Mouse (Mus musculus) neural tube, embryonic 13.5 days (tissue): ENCODE data around the gene Ranbp1. TPM values are rescaled to one million over a fixed set of nuclear protein-coding genes. Genes with fewer than 3 reads are reported as not detected.
A peak's percentile ranks its signal among the peaks of the same experiment; 100 is the strongest.

Source experiments
- ATAC-seq: fragments of 200-750 bp; cut with Nextera tagmentation; 2 replicates; pipeline ENCODE4 v1.8.0; 2017; ENCODE audit warnings: low read depth, mild to moderate bottlenecking, moderate TSS enrichment, moderate library complexity
- H3K27ac ChIP-seq: fragments of 300-500 bp; sonication (generic); replicated peaks from 2 replicates; pipeline ENCODE4 v1.5.1; 2015; ENCODE audit warnings: moderate library complexity, mild to moderate bottlenecking, inconsistent platforms
- H3K27me3 ChIP-seq: fragments of 300-500 bp; sonication (generic); 2 replicates; pipeline ENCODE4 v1.6.1; 2015; ENCODE audit warnings: mild to moderate bottlenecking, inconsistent platforms
- H3K36me3 ChIP-seq: fragments of 300-500 bp; sonication (generic); 2 replicates; pipeline ENCODE4 v1.6.1; 2015; ENCODE audit warnings: mild to moderate bottlenecking, inconsistent platforms
- H3K4me1 ChIP-seq: fragments of 300-500 bp; sonication (generic); replicated peaks from 2 replicates; pipeline ENCODE4 v1.6.1; 2015; ENCODE audit warnings: inconsistent platforms
- H3K4me2 ChIP-seq: fragments of 300-500 bp; sonication (generic); 2 replicates; pipeline ENCODE4 v1.6.1; 2015; ENCODE audit warnings: inconsistent platforms, mild to moderate bottlenecking, moderate library complexity
- H3K4me3 ChIP-seq: fragments of 300-500 bp; sonication (generic); 2 replicates; pipeline ENCODE4 v1.5.1; 2015; ENCODE audit warnings: mild to moderate bottlenecking, inconsistent platforms
- H3K9ac ChIP-seq: fragments of 300-500 bp; sonication (generic); 2 replicates; pipeline ENCODE4 v1.6.1; 2015; ENCODE audit warnings: moderate library complexity, mild to moderate bottlenecking, inconsistent platforms
- H3K9me3 ChIP-seq: fragments of 300-500 bp; sonication (generic); 2 replicates; pipeline ENCODE4 v1.6.1; 2016; ENCODE audit warnings: inconsistent platforms
- WGBS: fragments of 180-500 bp; shearing (Covaris S2); methylation state at CpG from one replicate; pipeline ENCODE4 v1.1.7; 2015; 5-methylcytosine and 5-hydroxymethylcytosine counted together
- polyA plus RNA-seq: library from polyadenylated mRNA; unstranded; fragments of >200 nt; fragmentation: Nextera tagmentation; extraction: Ambion mirVana; gene quantifications from 2 replicates; pipeline ENCODE4 v1.2.1, GENCODE M21; 2015

The Ranbp1 gene
- polyA plus RNA-seq, 1 experiment from 2014 or later, result 432 TPM

DNA sequence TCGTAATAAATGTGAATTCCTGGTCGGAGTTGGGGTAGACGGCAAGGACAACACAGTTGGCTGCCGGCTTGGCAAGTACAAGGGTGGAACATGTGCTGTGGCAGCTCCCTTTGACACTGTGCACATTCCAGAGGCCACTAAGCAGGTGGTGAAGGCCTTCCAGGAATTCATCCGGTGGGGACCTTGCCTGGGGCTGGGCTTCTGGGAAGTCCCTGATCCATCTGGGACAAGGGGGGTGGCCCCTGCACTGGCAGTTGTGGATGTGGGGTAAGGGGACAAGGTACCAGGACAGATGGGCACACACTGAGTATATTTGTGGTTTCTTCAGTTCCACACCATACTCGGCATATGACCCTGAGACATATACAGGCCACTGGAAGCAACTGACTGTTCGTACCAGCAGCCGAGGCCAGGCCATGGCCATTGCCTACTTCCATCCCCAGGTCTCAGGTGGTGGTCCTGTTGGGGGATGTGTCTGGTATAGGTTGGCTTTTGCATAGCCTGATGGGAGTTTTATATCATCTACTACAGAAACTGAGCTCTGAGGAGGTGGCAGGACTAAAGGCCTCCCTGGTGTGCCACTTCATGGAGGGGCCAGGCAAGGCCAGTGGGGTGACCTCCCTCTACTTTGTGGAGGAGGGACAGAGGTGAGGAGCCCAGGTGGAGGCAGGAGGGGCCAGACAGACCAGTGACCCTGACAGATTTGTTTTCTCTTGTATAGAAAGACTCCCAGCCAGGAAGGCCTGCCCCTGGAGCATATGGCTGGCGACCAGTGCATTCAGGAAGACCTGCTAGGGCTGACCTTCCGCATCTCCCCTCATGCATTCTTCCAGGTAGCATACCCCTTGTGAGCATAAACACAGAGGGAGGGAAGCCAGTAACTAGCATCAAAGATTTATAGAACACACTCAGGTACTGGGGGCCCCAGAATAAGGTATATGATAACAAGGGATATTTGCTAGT lies 2.6 kb upstream of the Ranbp1 start:
- H3K27ac ChIP-seq, result no peak overlapping the region; the same call in 1 of the 2 replicates
- peak overlapping the region; percentile 91 for H3K4me2 ChIP-seq
- H3K9ac ChIP-seq, result peak overlapping the region; percentile 92
- no peaks in the 10 kb centered on the region for H3K9me3 ChIP-seq
- WGBS, result 71% methylated on average over 10 of the region's 10 CpGs
- ATAC-seq, result no peak
- H3K27me3 ChIP-seq, result no peaks in the 10 kb centered on the region
- H3K4me1 ChIP-seq, result peaks cover 45% of the 10 kb centered on the region
- peaks cover 67% of the 10 kb centered on the region for H3K36me3 ChIP-seq
- peak overlapping the region; percentile 89 for H3K4me3 ChIP-seq

DNA sequence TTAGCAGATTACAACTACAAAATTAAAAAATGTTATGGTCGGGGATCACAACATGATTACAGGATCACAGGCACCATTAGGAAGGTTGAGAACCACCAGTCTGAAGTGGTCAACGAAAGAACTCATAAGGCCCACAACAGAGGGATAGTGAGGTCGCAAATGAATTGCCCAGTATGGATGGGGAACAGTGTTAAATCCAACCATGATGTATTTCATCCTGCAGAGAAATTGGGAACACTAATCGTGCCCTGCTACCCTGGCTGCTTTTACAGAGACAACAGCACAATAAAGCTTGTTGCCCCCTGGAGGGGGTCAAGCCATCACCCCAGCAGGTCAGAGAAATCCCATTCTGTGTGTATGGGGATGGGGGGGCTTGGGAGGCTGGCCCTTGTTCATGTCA lies 1.7 kb upstream of the Ranbp1 start:
- H3K4me3 ChIP-seq, result peak overlapping the region; percentile 89
- H3K4me1 ChIP-seq, result peaks cover 52% of the 10 kb centered on the region
- 47% methylated on average over 4 of the region's 4 CpGs for WGBS
- ATAC-seq, result no peak
- H3K4me2 ChIP-seq, result peak overlapping the region; percentile 91
- H3K9ac ChIP-seq, result peak overlapping the region; percentile 92
- H3K9me3 ChIP-seq, result no peaks in the 10 kb centered on the region
- H3K36me3 ChIP-seq, result peaks cover 67% of the 10 kb centered on the region
- H3K27me3 ChIP-seq, result no peaks in the 10 kb centered on the region
- no peak overlapping the region; the same call in 1 of the 2 replicates for H3K27ac ChIP-seq

DNA sequence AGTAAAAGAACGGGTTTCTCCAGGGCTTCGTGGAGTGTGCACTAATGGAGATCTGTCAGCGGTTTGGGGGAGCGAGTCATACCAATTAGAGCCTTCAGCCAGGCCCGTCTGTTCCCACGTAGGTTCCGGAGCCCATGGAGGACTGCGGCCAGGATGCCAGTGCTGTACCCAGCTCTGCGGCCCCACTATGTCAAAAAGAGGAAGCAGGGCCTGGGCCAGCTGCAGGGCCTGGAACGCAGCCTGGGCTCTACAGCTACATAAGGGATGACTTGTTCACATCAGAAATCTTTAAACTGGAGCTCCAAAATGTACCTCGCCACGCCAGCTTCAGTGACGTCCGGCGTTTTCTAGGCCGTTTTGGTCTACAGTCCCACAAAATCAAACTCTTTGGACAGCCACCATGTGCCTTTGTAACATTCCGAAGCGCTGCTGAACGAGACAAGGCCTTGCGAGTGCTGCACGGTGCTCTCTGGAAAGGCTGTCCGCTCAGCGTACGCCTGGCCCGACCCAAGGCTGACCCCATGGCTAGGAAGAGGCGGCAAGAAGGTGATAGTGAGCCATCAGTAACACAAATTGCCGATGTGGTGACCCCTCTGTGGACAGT lies 934 bp upstream of the Ranbp1 start:
- peak overlapping the region; percentile 92 for H3K9ac ChIP-seq
- WGBS, result 7% methylated on average over 27 of the region's 27 CpGs
- H3K9me3 ChIP-seq, result no peaks in the 10 kb centered on the region
- H3K27ac ChIP-seq, result peak overlapping the region; percentile 95
- peak overlapping the region; percentile 89 for H3K4me3 ChIP-seq
- peak overlapping the region; percentile 91 for H3K4me2 ChIP-seq
- H3K36me3 ChIP-seq, result peaks cover 67% of the 10 kb centered on the region
- peak; percentile 34 for ATAC-seq
- peaks cover 52% of the 10 kb centered on the region for H3K4me1 ChIP-seq
- H3K27me3 ChIP-seq, result no peaks in the 10 kb centered on the region

DNA sequence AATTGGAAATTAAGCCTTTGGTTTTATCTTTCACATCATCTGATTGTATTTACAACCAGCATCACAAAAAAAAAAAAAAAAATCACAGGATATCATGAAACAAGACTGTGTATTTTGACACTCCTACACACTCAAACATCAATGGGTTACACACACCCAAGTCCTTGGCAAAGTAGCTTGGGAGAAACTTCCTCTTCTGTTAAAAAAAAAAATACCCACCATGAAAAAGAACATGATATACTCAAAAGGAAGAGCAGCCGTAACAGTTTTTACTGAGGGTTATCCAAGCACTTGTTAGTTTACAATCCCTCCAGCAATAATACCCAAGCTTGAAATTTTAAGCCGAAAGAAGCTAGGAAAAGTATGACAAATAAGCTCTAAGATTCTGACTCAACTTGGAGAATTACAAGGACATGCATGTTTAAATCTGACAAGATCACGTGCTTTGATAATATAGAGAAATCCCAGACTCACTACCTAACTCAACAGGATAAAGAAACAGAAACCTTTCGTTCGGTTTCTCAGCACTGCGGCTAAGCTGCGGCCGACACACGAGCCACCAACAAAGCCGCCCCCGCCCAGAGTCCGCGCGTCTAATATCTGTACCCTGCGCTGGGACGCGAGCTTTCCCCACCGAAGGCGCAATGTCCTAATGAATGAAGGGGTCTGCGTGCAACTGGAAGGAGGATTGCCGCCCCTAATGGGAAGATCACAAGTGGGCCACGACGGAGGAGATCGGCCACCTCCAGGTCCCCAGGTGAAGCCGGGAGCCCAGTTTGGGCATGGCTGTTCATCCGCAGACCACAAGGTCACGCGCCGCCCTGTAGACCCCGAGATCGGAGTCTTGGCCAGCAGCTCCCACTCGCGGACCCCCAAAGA lies 772 bp downstream of the Ranbp1 start:
- Histone ChIP-seq H3K4me2 (peak overlapping the region; percentile 91), H3K4me3 (peak overlapping the region; percentile 89), H3K9me3 (no peaks in the 10 kb centered on the region), H3K27me3 (no peaks in the 10 kb centered on the region), H3K27ac (peak overlapping the region; percentile 95), H3K4me1 (peaks cover 52% of the 10 kb centered on the region), H3K9ac (peak overlapping the region; percentile 92), H3K36me3 (peaks cover 67% of the 10 kb centered on the region)
- under 1% methylated on average over 33 of the region's 33 CpGs for WGBS
- peak; percentile 6 for ATAC-seq

DNA sequence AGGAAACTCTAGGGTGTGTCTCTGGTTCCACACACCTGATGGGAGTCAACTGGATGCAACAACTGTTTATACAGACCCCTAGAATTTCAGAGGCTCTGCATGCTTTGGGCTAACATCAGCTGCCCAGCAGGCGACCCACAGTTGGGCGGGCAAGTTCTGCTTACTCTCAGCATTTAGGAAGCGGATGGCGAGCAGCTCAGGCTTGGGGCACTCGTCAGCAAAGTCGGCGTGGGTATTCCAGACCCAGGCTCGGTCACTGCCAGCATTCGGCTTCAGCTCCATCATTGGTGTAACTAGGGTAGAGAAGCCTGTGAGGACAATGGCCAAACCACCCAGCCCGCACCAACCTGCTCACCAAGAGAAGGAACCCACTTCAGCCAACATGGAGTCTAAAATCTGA lies 7.0 kb downstream of the Ranbp1 start:
- ATAC-seq, result no peak
- H3K9me3 ChIP-seq, result no peaks in the 10 kb centered on the region

DNA sequence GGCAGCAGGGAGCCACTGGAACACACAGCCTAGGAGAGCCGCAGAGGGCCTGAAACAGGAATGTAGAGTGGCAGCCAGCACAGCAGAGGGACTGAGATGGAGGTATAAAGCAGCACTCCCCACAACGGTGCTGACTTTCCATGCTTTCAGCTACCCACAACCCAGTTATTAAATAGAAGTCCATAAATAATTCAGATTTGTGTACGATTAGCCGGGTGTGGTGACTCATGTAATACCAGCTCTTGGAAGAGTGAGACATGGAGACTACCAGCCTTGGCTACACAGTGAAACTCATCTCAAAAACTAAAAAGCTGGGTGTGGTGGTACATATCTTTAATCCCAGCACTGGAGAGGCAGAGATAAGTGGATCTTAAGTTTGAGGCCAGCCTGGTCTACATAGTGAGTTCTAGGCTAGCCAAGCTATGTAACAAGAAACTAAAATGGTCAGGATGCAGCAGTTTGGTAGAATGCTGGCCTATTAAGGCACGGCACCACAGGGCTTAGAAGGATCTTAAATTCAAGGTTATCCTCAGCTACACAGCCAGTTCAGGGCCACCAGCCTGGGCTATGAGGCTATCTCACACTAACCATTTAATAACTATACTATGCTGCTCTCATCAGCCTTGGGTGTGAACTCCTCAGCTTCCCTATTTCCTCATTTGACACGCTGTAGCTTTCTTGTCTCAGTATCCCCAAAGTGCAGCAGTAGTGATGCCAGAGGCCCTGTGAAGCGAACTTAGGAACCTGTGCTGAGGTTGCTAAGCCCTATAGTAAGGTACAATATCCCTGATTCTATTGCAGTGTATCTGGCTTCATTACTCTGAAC lies 11.6 kb downstream of the Ranbp1 start:
- 71% methylated on average over 7 of the region's 7 CpGs for WGBS
- ATAC-seq, result no peak; the same call in 1 of the 2 replicates
- Histone ChIP-seq H3K9ac (peak overlapping the region; percentile 90; the same call in 1 of the 2 replicates), H3K27ac (peak overlapping the region; percentile 96), H3K36me3 (peaks cover 41% of the 10 kb centered on the region), H3K4me1 (peaks cover 33% of the 10 kb centered on the region), H3K9me3 (no peaks in the 10 kb centered on the region), H3K4me3 (0 out of 2 replicates have a peak overlapping the region, but pooled peaks have one; percentile 88), H3K4me2 (peak overlapping the region; percentile 93), H3K27me3 (no peaks in the 10 kb centered on the region)

More for the DNA sequence above, 7.0 kb downstream of the Ranbp1 start:
- Histone ChIP-seq H3K4me3 (no peak overlapping the region), H3K4me2 (no peak overlapping the region), H3K27me3 (no peaks in the 10 kb centered on the region), H3K36me3 (peaks cover 88% of the 10 kb centered on the region), H3K9ac (no peak overlapping the region), H3K4me1 (peaks cover 12% of the 10 kb centered on the region), H3K27ac (no peak overlapping the region)
- 90% methylated on average over 10 of the region's 10 CpGs for WGBS

DNA sequence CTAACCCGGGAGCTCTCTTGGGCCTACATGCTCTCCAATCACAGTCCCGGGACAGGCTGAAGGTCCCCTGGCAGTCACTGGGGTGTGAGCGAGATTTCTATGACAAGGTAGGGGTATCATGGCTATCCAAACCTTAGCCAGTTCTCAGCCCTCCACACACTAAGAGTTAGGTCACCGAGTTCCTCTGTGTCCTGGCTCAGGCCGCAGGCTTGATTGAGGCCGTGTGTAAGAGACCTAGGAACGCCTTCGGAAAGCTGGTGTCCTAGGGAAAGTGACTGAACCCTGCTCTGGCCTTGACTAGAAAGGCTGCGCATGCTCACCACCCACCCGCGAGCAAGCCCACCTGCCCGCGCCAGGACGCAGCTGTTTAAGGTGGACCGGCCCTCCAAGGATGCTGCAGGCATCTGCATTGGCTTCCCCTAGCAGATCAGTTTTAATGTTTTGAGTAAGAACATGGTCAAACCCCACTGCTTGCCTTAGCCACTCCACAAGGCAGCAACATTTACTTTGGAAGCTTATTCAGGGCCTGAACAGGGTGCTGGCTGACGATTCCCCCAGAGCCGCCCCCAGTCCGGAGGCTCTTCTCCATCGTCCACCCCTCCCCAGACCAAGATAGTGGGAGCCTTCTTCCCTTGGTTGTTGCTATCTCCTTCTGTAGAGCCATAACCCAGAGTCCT lies 13.0 kb downstream of the Ranbp1 start:
- Histone ChIP-seq H3K36me3 (peaks cover 27% of the 10 kb centered on the region), H3K4me3 (peak overlapping the region; percentile 88), H3K9ac (peak overlapping the region; percentile 90), H3K27ac (peak overlapping the region; percentile 96), H3K27me3 (no peaks in the 10 kb centered on the region), H3K4me2 (peak overlapping the region; percentile 93), H3K4me1 (peaks cover 46% of the 10 kb centered on the region), H3K9me3 (no peaks in the 10 kb centered on the region)
- WGBS, result 5% methylated on average over 19 of the region's 19 CpGs
- peak; percentile 89 for ATAC-seq

DNA sequence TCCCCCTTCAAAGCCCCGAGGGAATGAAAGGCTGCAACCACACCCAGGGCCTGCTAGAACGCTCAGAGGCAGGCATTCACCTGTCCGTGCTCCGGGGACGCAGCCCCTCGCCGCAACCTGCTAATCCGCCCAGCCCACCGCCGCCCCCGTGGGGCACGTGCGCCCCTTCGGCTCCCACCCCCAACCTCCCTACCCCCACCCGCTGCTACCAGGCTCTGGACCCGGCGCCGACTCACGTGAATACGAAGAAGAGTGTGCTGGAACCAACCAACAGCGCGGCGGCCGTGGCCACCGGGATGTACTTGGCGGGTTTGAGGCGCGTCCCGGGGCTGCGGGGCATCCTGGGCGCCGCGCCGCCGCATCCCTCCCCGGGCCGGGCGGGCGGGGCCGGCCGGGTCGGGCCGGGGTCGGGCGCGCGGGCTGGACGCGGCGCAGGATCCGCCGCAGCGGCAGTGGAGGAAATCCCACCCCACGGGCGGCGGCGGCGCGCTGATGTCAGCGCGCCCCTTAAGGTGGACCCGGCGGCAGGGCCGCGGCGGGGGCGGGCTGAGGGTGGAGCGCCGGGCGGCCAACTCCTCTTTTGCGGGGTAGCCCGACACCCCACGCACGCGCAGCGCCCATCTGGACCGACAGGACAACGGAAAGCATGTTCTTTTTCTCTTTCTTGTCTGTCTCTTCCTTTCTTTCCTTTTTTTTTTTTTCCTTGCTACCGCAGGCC lies 13.7 kb downstream of the Ranbp1 start, which contains the start of gene Zdhhc8:
Gene Zdhhc8 (minus strand): TSS at position 466 of the 718 bp plus-strand sequence.
- H3K36me3 ChIP-seq, result peaks cover 20% of the 10 kb centered on the region
- peak within 1 kb of the TSS; percentile 96 for H3K27ac ChIP-seq
- WGBS, result under 1% methylated on average over 79 of the region's 79 CpGs
- H3K9ac ChIP-seq, result peak within 1 kb of the TSS; percentile 90
- H3K4me2 ChIP-seq, result peak within 1 kb of the TSS; percentile 93
- peak; percentile 82 for ATAC-seq
- H3K9me3 ChIP-seq, result no peaks in the 10 kb centered on the region
- peak within 1 kb of the TSS; percentile 88 for H3K4me3 ChIP-seq
- H3K4me1 ChIP-seq, result peaks cover 53% of the 10 kb centered on the region
- no peaks in the 10 kb centered on the region for H3K27me3 ChIP-seq

DNA sequence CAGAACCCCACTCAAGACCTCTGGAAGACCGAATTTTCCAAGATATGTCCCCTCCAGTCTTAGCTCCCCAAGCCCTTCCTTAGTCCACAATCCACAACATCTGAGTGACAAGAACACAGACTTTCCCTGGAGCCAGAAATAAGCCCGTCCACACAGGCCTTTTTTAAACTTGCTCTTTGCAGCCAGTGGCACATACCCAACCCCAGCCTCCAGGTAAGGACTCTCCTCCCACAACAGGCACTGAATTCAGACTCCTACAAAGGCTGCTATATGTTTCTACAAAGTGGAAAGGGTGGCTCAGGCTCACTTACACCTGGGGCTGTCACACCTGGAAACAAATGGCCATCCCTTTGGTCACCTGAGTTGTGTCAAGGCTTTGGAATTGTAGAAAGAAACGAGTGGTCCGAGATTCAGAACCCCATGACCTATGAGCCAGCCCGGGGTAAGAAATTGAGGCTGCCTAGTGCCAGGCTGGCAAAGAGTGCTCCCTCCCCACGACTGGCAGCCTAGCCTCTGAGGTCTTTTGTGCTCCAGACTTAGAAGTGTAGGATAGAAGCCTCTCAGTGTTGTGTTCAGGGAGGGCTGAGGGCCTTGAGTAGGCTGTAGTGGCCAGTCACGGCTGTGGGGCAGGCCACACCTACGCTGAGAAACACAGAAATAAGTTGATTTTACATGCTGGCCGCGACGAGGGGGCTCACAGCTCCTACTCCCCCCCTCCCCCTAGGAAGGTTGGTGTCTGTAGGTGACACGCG lies 14.4 kb downstream of the Ranbp1 start:
- no peaks in the 10 kb centered on the region for H3K9me3 ChIP-seq
- peaks cover 60% of the 10 kb centered on the region for H3K4me1 ChIP-seq
- peak overlapping the region; percentile 96 for H3K27ac ChIP-seq
- peak; percentile 16; the same call in 1 of the 2 replicates for ATAC-seq
- peak overlapping the region; percentile 88 for H3K4me3 ChIP-seq
- H3K36me3 ChIP-seq, result peaks cover 14% of the 10 kb centered on the region
- peak overlapping the region; percentile 90 for H3K9ac ChIP-seq
- peak overlapping the region; percentile 93 for H3K4me2 ChIP-seq
- no peaks in the 10 kb centered on the region for H3K27me3 ChIP-seq
- 21% methylated on average over 13 of the region's 13 CpGs for WGBS
